Mouse (Mus musculus) cerebellum, postnatal 25 days (tissue): ENCODE data around the gene Egln3.

ENCODE experiments used
- DNase-seq, 2 experiments: peaks; one replicate each; pipeline ENCODE4 v3.0.0; 2021; ENCODE audit warnings: mixed read lengths in 2 of 2

Gene Egln3

DNA sequence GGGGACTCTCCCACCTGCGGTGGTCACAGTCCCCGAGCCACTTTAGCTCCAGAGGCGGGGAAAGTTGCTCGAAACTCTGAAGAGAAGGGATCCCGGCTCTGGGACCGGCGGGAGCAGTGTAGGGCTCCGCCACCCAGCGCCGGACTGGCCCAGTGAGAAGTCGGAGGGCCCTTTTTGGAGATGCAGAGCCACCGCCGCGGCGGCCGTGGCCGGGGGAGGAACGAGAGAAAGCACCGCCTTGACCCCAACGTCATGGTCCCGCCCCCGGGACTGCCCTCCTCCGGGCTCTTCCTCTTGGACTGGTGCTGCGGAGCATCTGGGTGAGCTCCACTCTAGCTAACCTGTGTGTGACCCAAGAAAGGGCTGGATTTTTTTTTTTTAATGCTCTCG lies at the start of gene Egln3:
Gene Egln3 (minus strand): TSS at position 205 of the 390 bp plus-strand sequence.
- peak; percentile 57 to 72 for DNase-seq

DNA sequence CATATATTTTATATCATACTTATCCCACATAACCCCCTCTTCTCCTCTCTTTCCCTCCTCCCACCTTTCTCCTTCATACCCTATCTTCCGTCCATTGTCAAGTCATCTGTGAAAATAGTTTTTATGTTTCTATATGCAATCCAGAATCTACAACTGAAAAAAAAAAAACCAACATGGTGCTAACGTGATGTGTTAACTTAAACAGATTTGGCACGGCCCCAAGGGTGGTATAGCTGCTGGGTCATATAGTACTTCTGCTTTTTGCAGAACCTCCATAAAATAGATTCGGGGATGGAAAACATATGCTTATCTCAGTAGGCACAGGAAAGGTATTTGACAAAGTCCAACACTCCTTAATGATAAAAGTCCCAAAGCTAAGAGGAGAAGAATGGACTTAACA lies 49.8 kb upstream of the Egln3 start:
- DNase-seq: no peak

DNA sequence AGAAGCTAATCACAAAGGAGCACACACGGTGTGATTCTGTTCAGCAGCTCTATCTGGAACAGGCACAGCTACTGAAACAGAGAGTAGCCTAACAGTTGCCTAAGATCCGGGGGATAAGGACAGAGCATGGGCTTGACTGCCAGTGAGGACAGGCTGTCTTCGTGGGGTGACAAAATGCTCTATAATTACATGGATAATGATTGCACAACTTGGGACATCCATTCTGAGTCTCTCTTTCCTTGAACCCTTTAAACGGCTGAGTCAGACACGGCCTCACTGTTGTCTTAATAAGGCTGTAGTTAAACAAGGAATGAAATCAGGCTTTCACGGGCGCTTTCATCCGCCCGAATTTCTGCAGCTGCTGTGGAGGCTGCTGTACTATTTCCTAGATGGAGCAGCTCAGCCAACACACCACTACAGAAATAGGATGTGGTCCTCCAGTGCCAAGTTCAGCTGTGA lies 48.3 kb upstream of the Egln3 start:
- DNase-seq: no peak

DNA sequence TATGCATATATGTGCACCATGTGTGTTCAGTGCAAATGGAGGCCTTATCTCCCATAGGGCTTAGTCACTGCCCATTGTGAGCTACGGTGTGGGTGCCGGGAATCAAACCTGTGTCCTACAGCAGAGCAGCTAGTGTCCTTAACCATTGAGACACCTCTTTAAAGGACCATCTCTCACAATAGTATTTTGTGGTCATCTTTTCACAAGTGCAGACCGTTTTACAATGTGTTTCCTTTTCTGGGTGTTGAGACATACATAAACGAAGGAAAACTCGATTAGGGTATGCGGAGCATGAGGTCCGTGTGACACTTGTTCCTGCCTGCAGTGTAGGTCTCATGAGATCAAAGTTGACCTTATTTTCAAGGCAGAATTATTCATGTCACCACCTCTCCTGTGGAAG lies 44.2 kb upstream of the Egln3 start:
- DNase-seq: no peak

DNA sequence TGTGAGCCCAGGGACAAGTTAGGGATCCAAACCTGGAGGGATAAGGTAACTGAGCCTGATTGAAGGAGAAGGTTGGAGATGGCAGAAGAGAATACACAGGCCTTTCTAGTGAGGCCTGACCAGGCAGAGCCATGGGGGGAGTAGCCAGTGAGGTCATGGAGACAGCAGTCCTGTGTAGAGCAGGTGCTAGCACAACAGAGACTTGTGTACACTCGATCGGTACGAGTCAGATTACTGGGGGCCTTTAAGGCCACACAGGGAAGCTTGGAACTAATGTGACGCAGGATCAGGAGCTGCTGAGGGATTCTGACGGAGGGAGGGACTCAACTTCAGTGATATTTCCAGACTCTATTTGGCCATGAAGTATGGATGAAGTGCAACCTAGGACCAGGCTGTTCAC lies 39.5 kb upstream of the Egln3 start:
- no peak for DNase-seq

DNA sequence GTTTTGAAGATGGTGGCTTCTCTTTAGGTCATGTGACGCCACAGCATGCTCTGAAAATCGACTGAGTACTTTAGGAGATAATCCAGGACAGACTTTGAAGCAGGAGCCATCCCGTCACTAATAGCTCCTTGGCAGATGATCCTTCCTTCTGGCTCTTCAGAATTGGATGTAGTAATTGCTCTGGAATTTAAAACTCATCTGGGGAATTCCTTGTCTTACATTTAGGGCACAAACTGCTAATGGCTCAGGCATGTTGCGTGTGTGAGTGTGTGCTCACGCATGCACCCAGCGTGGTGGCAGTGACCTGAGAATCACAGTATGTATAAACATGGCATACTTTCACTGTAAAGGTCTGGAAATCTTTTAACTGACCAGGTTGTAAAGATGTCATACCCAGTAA lies 38.3 kb upstream of the Egln3 start:
- DNase-seq: no peak

DNA sequence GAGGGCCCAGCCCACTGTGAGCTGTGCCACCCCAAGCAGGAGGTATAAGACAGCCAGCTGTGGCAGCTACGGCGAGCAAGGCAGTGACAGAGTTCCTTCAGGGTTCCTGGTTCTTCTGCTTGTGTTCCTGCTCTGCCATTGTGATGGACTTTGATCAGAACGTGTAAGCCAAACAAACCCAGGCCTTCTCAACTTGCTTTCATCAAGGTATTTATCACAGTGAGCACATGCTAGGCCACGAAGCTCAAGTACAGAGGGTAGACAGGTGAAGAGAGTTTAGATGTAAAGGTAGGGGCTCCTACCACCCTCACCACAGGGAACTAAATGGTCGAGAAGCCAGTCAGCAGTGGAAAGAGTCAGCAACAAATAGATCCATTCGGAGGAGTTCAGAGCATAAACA lies 30.1 kb upstream of the Egln3 start:
- no peak for DNase-seq

DNA sequence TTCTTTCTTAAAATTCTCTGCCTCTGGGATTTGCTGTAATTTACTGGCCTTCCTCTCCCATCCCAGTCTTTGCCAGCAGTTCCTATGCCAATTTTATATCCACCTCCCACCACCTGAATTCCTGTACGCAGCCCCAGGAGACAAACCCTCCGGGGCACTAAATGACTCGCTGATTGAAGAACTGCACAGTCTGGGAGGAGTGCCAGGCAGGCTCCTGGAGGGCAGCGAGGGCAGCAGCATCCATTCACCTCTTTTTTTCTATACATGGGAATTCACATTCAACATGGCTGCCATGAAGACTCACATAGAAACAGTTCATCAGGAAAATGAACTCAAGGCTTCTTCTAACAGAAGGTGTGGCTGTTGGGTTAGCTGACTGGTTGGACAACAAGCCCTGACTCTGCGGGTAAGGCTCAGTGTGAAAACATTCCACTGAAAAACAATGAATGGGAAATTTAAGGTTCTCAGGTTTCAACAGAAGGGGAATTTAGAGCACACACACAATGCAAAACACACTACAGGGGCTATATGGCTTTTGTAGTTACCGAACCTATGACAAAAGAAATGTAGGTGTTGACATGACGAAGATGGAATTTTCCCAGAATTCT lies 29.4 kb upstream of the Egln3 start:
- no peak for DNase-seq

DNA sequence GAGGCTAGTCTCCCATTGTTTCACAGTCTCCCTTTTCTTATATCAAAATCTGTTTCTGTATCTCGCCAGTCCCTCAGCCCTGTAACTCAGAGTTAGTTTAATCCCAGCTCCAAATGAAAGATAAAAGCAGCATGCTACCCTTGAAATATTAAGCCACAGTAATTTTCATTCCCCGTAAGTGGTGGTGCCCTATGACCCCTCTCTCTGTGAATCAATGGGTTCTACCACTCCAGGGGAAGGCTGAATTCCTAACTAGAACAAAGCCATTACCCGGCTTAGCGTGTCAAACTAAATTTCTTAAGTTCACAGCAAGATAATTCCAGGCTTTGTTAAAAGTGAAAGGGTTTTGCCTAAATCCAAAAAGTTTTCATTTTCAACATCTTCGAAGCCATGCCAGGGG lies 28.8 kb upstream of the Egln3 start:
- no peak for DNase-seq

DNA sequence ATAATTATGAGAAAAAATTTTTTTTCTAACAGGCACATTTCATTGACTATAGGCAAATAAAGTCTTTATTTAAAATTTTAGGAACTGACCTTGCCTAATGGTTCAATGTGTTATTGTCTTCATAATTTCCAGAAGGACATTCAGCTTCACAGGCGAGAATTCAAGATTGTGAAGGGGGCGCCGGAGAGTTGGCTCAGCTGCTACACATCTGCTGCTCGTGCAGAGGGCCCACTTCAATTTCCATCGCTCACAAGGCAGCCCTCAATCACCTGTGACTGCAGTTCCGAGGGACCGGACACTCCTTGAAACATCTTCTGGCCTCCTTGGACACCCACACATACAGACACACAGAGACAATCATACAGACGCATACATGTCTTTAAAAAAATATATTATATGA lies 23.9 kb upstream of the Egln3 start:
- no peak for DNase-seq

DNA sequence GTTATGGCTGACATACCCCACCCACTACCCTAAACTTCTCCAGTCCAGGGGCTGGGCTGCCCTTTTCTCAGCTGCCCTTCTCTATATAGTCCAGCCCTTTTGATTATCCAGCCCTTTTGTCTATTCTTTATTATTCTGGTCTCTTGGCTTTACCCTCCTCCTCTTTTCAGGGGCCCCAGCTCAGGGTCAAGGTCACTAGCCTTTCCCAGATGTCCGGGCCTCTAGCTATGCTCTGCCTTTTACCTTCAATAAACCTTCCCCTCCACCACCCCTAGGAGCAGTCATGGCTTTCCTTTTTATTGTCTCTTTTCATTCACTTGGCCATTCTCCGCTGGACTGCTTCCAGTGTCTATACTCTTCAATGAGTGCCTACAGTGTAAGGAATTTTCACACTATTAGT lies 22.7 kb upstream of the Egln3 start:
- no peak for DNase-seq

DNA sequence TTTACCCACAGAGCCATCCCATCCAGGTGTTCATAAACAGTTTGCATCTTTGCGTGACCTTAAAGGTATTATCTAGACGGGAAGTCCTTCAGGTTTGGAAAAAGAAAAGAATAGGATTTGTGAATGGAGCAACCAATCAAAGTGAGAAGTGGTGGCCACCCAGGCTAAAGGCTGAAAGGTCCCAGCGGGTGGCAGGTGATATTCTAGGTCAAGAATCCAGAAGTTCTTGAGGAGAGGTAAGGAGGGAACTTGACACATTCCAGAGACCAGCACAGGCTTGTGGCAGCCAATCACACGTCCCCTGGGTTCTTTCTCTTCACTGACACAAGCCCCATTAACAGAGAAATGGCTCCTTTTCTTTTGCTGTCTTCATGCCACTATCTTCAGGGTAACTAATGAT lies 21.9 kb upstream of the Egln3 start:
- DNase-seq: no peak

DNA sequence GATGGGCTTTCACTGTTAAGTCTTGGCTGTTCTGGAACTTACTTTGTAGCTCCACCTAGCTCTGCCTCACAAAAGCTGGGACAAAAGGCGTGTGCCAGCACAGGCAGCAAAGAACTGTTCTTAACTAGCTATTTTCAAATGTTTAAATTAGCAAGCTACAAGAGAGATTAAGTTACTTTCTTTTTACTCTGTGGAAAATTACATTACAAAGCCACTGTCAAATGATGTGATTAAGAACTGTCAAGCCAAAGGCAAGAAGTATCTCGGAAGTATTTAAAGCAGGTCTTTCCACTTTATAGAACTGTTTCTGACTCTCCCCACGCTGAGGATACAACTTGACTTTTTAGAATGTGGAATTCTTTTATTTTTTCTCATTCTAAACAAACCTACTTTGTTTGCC lies 21.4 kb upstream of the Egln3 start:
- DNase-seq: no peak

DNA sequence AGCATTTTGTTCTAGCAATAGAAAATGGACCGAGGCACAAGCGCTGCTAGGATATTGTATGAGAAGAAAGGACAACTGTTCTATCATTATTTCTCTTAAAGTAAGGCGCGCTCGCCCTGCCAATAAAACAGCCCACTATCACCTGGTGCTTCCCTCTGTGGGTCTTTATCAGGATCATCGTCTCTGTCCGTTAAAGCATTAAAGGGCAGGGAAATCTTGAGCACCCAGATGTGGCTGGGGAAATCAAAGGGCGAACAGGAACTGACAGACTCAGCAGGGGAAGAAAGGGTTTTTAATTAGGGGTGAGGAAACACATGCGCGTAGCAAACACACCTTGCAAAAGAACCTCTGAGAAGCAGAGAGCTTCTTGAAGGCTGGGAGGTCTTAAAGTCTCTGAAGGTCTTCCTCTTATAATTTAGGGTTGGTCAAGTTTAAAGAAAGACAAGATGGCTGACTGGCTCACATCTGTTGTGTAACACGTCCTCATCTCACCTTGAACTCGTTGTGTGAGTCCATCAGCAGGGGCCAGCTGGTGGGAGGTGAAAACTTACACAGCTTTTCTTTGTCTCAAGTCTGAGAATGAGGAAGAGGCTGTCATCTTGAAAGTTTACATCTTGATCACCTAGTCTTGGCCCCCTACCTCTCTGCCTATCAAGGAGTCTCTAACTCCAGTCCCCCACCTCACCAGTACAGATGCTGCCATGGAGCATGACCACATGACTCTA lies 18.5 kb upstream of the Egln3 start:
- no peak for DNase-seq

DNA sequence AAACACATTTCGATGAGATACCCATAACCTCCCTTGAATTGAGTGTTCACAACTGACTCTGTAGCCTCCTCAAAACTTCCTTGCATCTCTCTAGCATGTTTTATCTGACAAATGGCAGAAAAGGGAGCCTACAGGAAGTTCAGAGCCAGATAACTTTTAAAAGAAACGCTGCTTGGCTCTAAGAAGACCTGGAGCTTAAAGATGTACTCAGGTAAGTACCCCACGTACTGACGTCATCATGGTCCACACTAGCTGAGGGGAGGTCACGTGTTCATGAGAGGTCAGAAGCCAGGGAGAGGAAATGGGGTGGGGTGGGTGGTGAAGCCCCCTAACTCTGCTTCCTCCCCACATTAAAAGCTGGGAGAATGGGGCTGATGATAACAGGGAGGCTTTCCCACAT lies 13.0 kb upstream of the Egln3 start:
- no peak for DNase-seq

DNA sequence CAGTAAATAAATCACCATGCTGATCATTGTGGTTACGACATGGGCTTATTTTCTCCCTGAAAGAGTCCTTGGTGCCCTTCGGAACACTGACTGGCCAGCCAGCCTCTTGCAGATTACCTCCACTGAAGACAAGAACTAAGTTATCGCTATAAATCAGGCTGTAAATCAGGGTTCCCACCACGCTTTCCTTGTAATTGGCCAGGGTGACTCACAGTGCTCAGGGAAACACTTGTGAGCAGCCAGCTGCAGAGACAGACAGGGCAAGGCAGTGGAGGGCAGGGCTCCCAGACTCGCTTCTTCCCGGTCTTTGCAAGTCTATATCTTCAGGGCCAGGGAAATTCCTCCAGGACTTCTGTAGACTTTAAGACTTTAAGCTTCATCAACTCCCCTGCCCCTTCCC lies 10.8 kb upstream of the Egln3 start:
- DNase-seq: no peak

DNA sequence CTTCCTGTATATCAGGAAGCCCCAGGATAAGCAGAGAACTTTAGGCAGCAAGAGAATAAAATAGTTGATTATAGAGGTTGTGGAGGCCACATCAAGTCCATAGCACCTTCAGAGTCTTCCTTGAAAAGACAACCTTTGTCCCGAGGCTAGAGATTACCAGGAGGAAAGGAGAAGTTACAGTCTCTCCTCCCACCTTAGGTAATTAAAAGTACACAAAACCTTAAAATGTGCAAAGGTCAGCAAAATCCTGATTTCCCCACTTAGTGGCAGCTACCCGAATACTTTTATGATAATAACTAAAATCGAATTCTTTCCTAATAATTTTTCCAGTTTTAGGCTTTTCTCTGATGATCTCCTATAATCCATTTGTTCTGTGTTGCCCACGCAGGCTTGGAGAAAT lies 10.2 kb upstream of the Egln3 start:
- DNase-seq: no peak

DNA sequence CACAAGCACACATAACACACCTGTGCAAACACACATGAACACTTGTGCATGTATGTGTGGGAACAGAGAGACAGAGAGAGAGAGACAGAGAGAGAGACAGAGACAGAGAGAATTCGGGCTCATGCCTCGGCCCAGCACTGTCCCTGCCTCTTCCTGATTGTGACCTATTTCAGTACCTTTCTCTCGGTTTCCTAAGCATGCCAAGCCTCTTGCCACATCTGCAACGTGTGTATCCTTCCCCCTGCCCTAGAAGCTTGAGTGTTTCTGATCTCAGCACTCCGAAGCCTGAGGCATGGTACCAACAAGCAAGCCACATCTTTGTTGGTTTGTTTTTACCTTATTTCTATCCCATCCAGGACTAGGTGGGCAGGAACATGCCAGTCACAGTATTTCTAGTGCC lies 9.6 kb upstream of the Egln3 start:
- DNase-seq: no peak

DNA sequence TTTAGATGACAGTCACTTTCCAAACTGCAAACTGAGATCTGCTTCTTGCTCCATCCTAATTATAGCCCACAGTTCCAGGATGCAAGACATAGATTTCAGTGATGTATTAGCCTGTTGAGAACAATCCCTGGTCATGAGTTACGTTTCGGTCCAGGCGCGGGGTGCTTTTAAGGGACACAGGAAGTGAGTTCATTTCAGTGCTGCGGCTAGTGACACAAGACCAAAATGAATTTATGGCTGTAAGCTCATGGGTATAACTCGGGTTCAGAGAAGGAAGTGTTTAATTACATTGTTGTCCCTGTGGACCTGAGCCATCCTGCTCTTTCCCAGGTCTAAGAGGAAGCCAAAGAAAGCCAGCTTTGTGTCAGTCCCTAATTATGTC lies 5.5 kb upstream of the Egln3 start:
- DNase-seq: no peak

DNA sequence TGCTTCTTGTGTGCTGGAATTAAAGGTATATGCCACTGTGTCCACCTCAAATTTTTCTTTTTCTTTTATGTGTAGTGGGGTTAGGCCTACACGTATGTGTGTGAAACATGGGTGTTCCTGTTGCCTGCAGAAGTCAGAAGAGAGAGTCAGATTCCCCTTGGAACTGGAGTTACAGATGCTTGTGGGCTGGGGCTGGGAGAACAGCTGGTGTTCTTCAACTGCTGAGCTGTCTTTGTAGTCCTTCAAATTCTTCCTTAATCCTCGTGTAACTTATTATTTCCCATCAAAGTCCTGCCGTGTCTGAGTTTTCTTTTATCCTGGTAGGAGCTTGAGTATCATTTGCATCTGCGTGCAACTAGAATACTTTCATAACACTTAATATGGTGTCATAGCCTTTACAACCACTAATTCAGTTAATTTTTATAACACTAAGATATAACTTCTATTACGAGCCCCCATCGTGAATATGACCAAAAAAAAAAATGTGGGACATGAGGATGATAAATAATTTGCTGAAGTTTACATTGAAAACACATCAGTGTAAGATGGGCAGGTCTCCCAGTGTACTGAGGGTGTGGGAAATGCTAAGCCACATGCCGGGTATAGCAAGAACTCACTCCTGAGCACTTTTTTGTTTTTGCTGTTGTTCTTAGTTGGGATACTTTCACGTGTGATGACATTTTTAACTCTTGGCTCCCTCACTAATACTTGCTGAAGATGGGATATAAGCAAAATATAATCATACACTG lies 4.9 kb upstream of the Egln3 start:
- DNase-seq: no peak

DNA sequence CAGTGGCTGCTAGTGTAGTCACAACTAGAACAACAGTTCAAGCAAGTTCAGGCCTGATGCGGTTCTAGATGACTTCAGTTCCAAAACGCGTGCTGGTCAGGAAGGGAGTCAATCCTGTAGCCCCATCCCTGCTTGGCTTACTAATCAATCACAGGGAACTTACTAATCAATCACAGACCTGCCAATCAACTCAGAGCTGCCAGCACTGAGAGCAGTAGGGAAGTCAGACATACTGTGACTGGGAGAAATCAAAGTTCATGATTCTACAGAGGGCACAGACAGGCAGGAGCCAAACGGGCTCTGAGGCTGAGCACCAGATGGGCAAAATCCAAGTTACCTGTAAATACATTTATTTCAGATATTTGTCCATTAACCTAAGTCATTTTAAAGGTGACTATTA lies 2.1 kb upstream of the Egln3 start:
- DNase-seq: no peak

DNA sequence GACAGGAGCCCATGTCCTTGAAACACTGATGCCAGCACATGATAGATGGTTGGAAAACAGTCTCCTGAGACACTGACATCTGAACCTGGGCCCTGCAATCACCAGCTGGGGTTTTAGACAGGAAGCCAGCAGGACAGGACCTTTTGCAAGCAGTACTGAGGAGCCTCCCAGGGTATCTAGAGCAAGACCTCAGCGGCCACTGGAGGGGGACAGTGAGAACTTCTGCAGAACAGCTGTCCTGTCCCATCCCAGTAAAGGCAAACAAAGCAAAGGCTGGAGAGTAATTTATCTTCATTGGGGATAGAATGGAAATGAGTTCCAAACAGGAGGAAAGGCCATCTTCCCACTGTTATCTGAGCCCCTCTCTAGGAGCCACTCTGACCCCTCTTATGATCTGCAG lies 1.5 kb upstream of the Egln3 start:
- DNase-seq: peak in 1 of 2 experiments; percentile 16

DNA sequence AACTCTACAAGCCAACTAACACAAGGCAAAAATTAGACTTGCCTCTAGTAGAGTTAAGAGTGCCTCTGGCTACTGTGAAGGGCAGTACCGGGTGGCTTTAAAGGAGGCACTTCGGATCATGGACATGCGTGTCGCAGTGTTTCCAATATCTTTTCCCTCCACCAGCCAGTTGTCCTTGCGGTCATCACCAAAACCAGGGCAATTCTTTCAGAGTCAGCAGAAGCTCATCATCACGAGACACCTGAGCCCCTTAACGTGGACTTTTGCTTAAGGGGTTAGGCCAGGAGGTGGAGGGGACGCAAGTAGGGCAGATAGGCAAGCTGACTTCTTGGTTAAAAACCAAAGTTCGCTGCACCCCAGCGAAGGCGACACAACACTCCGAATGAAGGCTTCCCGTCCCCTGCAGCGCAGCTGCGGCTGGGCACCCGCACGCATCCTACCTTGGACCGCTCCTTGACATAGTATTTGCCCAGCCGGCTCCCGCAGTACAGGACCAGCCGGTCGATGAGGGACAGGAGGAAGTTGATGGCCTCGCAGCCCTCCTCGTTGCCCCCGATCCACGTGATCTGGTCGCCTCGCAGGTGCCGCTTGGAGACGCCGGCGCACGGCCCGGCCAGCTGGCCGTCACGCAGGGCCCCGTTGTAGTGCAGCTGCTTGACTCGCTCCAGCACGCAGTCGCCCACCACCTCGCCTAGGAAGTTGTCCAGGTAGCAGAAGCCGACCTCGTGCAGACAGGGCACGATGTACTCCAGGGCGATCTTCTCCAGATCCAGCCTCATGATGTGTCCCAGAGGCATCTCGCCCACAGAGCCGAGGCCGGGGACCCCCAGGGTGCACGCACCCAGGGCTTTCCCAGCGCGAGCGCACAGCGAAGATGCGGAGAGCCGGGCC lies 650 bp downstream of the Egln3 start:
- DNase-seq: peak; percentile 20 to 37
